Comparison of ENCODE assay signal across 38 mouse cellular contexts in the genomic region with DNA sequence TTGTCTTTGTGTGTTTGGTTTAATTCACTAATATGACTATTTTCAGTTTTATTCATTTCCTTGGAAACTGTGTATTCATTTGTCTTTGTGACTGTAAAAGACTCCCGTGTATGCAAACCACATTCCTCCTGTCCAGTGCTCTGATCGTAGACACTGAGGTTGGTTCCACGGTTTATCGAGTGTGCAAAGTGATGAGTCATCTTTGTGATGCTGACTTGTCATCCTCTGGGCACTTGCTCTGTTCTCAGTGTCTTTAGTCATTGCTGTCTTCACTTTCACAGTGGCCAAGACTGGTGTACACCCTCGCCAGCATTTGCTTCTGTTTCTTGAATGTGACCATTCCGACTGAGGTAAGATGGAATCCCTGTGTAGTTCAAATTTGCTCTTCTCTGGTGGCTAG. TPM values are rescaled to one million over a fixed set of nuclear protein-coding genes. Genes with fewer than 3 reads are reported as not detected.
DNase-seq lines count a peak whose midpoint lies in the region; ATAC-seq and TF ChIP-seq lines count a peak whose summit lies in the region.
"Had no signal": no experiment of that assay in that cellular context is flagged by ENCODE, and none has a peak within 500 bp of the region (broad histone marks: within the 10 kb centered on the region; RNA-seq: fewer than 3 reads in every experiment).

No protein-coding gene starts in this region.

- H3K9me3 ChIP-seq in liver, embryonic 14.5 days (ENCODE audit: control insufficient read depth, low read length), result no peaks in the 10 kb centered on the region
- no peaks in the 10 kb centered on the region for H3K9me3 ChIP-seq in CH12.LX (replicated peaks; ENCODE audit: low read length)
- no peaks in the 10 kb centered on the region for H3K9me3 ChIP-seq in embryonic facial prominence, embryonic 10.5 days
- H3K9me3 ChIP-seq: embryonic facial prominence, embryonic 13.5 days; forebrain, embryonic 13.5 days; heart, embryonic 12.5 days; hindbrain, embryonic 15.5 days; neural tube, embryonic 15.5 days had no signal

- TF ChIP-seq POLR2A in CH12.LX (IDR thresholded peaks at IDR 0.05; ENCODE audit: low read depth, low read length), result no peak
- TF ChIP-seq POLR2A in lung, adult 2 months (IDR thresholded peaks at IDR 0.05; ENCODE audit: borderline replicate concordance, extremely low read depth, low read depth, low read length), result no peak

- no peak overlapping the region for H3K27ac ChIP-seq in liver, embryonic 14.5 days
- no peak overlapping the region for H3K27ac ChIP-seq in CH12.LX (ENCODE audit: insufficient read depth, low read depth)
- no peak overlapping the region for H3K27ac ChIP-seq in embryonic facial prominence, embryonic 10.5 days (replicated peaks)
- H3K27ac ChIP-seq: embryonic facial prominence, embryonic 13.5 days; forebrain, embryonic 13.5 days; heart, adult 2 months; hindbrain, embryonic 15.5 days; kidney, postnatal 0 days; neural tube, embryonic 15.5 days had no signal

- H3K9ac ChIP-seq in liver, embryonic 14.5 days (replicated peaks), result no peak overlapping the region
- no peak overlapping the region for H3K9ac ChIP-seq in CH12.LX (ENCODE audit: insufficient read depth, low read depth)
- H3K9ac ChIP-seq: embryonic facial prominence, embryonic 13.5 days; forebrain, embryonic 13.5 days; heart, embryonic 12.5 days; hindbrain, embryonic 15.5 days; neural tube, embryonic 15.5 days had no signal

- TF ChIP-seq RAD21 in CH12.LX (IDR thresholded peaks at IDR 0.05; ENCODE audit: low read depth, low read length), result no peak

- no peak for ATAC-seq in liver, embryonic 14.5 days (ENCODE audit: insufficient read depth)
- ATAC-seq in megakaryocyte-erythroid progenitor cell, adult 5-6 weeks (replicated peaks; ENCODE audit: low FRiP score, low TSS enrichment, poor library complexity, severe bottlenecking), result no peak
- ATAC-seq: forebrain, embryonic 13.5 days; inflammation-experienced regulatory T-cells, adult 6 months had no signal

- DNase-seq in liver, embryonic 14.5 days (ENCODE audit: low read depth in 3 of 3, low spot score in 3 of 3), result peak in 2 of 3 experiments; percentile 4 to 13
- no peak for DNase-seq in liver
- DNase-seq in CH12.LX (ENCODE audit: extremely low read depth), result peak; percentile 70
- DNase-seq in brain, adult 2 months (ENCODE audit: low read depth, low spot score), result peak; percentile 25
- no peak for DNase-seq in embryonic facial prominence, embryonic 10.5 days (ENCODE audit: low spot score)
- no peak for DNase-seq in lung, adult 2 months
- DNase-seq: adrenal gland, adult 8-10 months; cerebellum, adult 11-12 months; cerebellum, adult 9-11 months; embryo, embryonic 11 days; gastrocnemius, postnatal 14 days; heart, adult 2 months; kidney, adult 8-10 months; kidney, postnatal 4 days; layer of hippocampus, adult 9-11 months; lung, postnatal 36 days; midbrain, embryonic 14.5 days; retina, postnatal 1 day; right cerebral cortex, postnatal 14 days had no signal

- in situ Hi-C loops in CH12.LX (cut with MboI; ENCODE audit: low pct_ligation_motif_present, low pct_unique_long_range_greater_than_20kb, low sequenced_read_pairs), result no loop called here

- H3K79me2 ChIP-seq in CH12.LX (replicated peaks; ENCODE audit: control insufficient read depth, extremely low read depth, insufficient read depth, poor library complexity, severe bottlenecking), result no peaks in the 10 kb centered on the region

- dilution Hi-C loops in CH12.LX (cut with MboI; ENCODE audit: extremely low pct_ligation_motif_present, extremely low pct_unique_long_range_greater_than_20kb, low sequenced_read_pairs), result no loop called here

- H3K4me3 ChIP-seq in liver, embryonic 14.5 days (ENCODE audit: insufficient read depth in 1 of 2, low read depth in 2 of 2, low read length in 2 of 2), result no peak overlapping the region
- no peak overlapping the region for H3K4me3 ChIP-seq in CH12.LX (replicated peaks in 1 of 3; ENCODE audit: low read depth in 2 of 3, low read length in 2 of 3, poor library complexity in 1 of 3)
- no peak overlapping the region for H3K4me3 ChIP-seq in embryonic facial prominence, embryonic 10.5 days
- no peak overlapping the region for H3K4me3 ChIP-seq in lung, adult 2 months (replicated peaks; ENCODE audit: extremely low read depth, low read depth, low read length)
- H3K4me3 ChIP-seq: embryonic facial prominence, embryonic 13.5 days; erythroblast, embryonic 14.5 days; forebrain, embryonic 13.5 days; heart, adult 2 months; heart, embryonic 12.5 days; hindbrain, embryonic 15.5 days; neural tube, embryonic 15.5 days had no signal

- WGBS in liver, embryonic 14.5 days (ENCODE audit: insufficient replicate concordance), result 43% methylated on average over 6 of the region's 6 CpGs
- 91% methylated on average over 6 of the region's 6 CpGs for WGBS in embryonic facial prominence, embryonic 10.5 days
- WGBS in lung, adult 2 months, result 59% methylated on average over 6 of the region's 6 CpGs

- H3K4me2 ChIP-seq in liver, embryonic 14.5 days (ENCODE audit: low read depth), result no peak overlapping the region
- peak overlapping the region; percentile 69; the same call in 1 of the 2 replicates for H3K4me2 ChIP-seq in CH12.LX (ENCODE audit: insufficient read depth, low read depth, poor library complexity, severe bottlenecking)
- H3K4me2 ChIP-seq: embryonic facial prominence, embryonic 13.5 days; forebrain, embryonic 13.5 days; heart, embryonic 12.5 days; hindbrain, embryonic 15.5 days; neural tube, embryonic 15.5 days had no signal

- TF ChIP-seq EP300 in liver, embryonic 14.5 days (IDR thresholded peaks at IDR 0.05; ENCODE audit: low read depth), result no peak
- no peak; the same call in 1 of the 2 replicates for TF ChIP-seq EP300 in CH12.LX (IDR thresholded peaks at IDR 0.05; ENCODE audit: low read length)

- H3K4me1 ChIP-seq in liver, embryonic 14.5 days (replicated peaks; ENCODE audit: control insufficient read depth in 2 of 2, insufficient read depth in 2 of 2, low read length in 1 of 2), result no peaks in the 10 kb centered on the region
- H3K4me1 ChIP-seq in CH12.LX (ENCODE audit: control insufficient read depth in 1 of 2, insufficient read depth in 2 of 2), result peaks cover 11 to 31% of the 10 kb centered on the region in 2 experiments
- H3K4me1 ChIP-seq in embryonic facial prominence, embryonic 10.5 days, result no peaks in the 10 kb centered on the region
- H3K4me1 ChIP-seq in lung, adult 2 months (ENCODE audit: control insufficient read depth, insufficient read depth, low read length), result no peaks in the 10 kb centered on the region
- H3K4me1 ChIP-seq: embryonic facial prominence, embryonic 13.5 days; heart, embryonic 12.5 days; hindbrain, embryonic 15.5 days; neural tube, embryonic 15.5 days had no signal

- H3K36me3 ChIP-seq in liver, embryonic 14.5 days (replicated peaks; ENCODE audit: control insufficient read depth, insufficient read depth, low read depth), result no peaks in the 10 kb centered on the region
- no peaks in the 10 kb centered on the region for H3K36me3 ChIP-seq in CH12.LX (replicated peaks in 1 of 2; ENCODE audit: control insufficient read depth in 1 of 2, insufficient read depth in 1 of 2, low read length in 1 of 2)
- H3K36me3 ChIP-seq in embryonic facial prominence, embryonic 10.5 days (replicated peaks), result no peaks in the 10 kb centered on the region
- H3K36me3 ChIP-seq: embryonic facial prominence, embryonic 13.5 days; heart, embryonic 12.5 days; hindbrain, embryonic 15.5 days; neural tube, embryonic 15.5 days had no signal

- TF ChIP-seq CTCF in liver, embryonic 14.5 days (IDR thresholded peaks at IDR 0.05; ENCODE audit: low read depth), result no peak
- TF ChIP-seq CTCF in CH12.LX (conservative IDR thresholded peaks at IDR 0.05 in 1 of 2, IDR thresholded peaks at IDR 0.05 in 1 of 2; ENCODE audit: low read depth in 2 of 2, low read length in 2 of 2), result no peak
- no peak for TF ChIP-seq CTCF in lung, adult 2 months (IDR thresholded peaks at IDR 0.05; ENCODE audit: insufficient read depth, low read length)

- no peaks in the 10 kb centered on the region for H3K27me3 ChIP-seq in liver, embryonic 14.5 days (ENCODE audit: control insufficient read depth, insufficient read depth, low read length)
- no peaks in the 10 kb centered on the region for H3K27me3 ChIP-seq in CH12.LX (replicated peaks)
- no peaks in the 10 kb centered on the region for H3K27me3 ChIP-seq in embryonic facial prominence, embryonic 10.5 days (replicated peaks; ENCODE audit: low read depth, poor library complexity, severe bottlenecking)
- H3K27me3 ChIP-seq: embryonic facial prominence, embryonic 13.5 days; forebrain, embryonic 13.5 days; heart, embryonic 12.5 days; hindbrain, embryonic 15.5 days; neural tube, embryonic 15.5 days had no signal

RNA-seq across cellular contexts. Expression of a gene that starts 7.9 kb away (rescaled TPM):
- not detected in 2 replicates for polyA plus RNA-seq in liver, embryonic 14.5 days (2012; rRNA removed)
- not detected in 2 replicates for polyA plus RNA-seq in liver, embryonic 14.5 days (2014; fragmentation: Nextera tagmentation; extraction: Ambion mirVana)
- total RNA-seq in CH12.LX (2012; rRNA removed), result not detected in 2 replicates
- total RNA-seq in CH12.LX (2014; rRNA removed), result not detected in 2 replicates
- polyA plus RNA-seq in CH12.LX (2012; ENCODE audit: insufficient read length, low read depth), result not detected in 2 replicates
- not detected in 2 replicates for polyA plus RNA-seq in embryonic facial prominence, embryonic 10.5 days (2016; fragmentation: Nextera tagmentation; extraction: Ambion mirVana)
- polyA plus RNA-seq in lung, adult 2 months (2012; rRNA removed), result not detected in 2 replicates
- not detected in 2 replicates for total RNA-seq in megakaryocyte-erythroid progenitor cell, adult 5-6 weeks (2014; fragmentation: Nextera tagmentation)
- not detected in 2 replicates for total RNA-seq in megakaryocyte-erythroid progenitor cell, adult 5-6 weeks (2017)
- total RNA-seq: adrenal gland, adult 8-10 months; gastrocnemius, postnatal 14 days; heart, adult 2 months; hematopoietic stem cell, adult 5-6 weeks; left cerebral cortex, postnatal 10 days; liver, adult 2 months had no signal
- polyA plus RNA-seq: embryonic facial prominence, embryonic 13.5 days; erythroblast, embryonic 14.5 days; forebrain, embryonic 13.5 days; heart, adult 2 months; heart, postnatal 0 days; hindbrain, embryonic 15.5 days; inflammation-experienced regulatory T-cells, adult 6 months; kidney, postnatal 0 days; limb, embryonic 11.5 days; liver, adult 2 months; liver, embryonic 16.5 days; lung, embryonic 16.5 days; midbrain, embryonic 14.5 days; neural tube, embryonic 15.5 days; small intestine, adult 2 months; stomach, embryonic 14.5 days; testis, adult 2 months had no signal

RNA-seq across cellular contexts. Expression of a gene that starts 11.1 kb away (rescaled TPM):
- not detected in 2 replicates for polyA plus RNA-seq in liver, embryonic 14.5 days (2012; rRNA removed)
- not detected in 2 replicates for polyA plus RNA-seq in liver, embryonic 14.5 days (2014; fragmentation: Nextera tagmentation; extraction: Ambion mirVana)
- total RNA-seq in CH12.LX (2012; rRNA removed), result 0.67 and 0.72 TPM in 2 replicates
- total RNA-seq in CH12.LX (2014; rRNA removed), result not detected in 2 replicates
- not detected in 2 replicates for polyA plus RNA-seq in CH12.LX (2012; ENCODE audit: insufficient read length, low read depth)
- polyA plus RNA-seq in embryonic facial prominence, embryonic 10.5 days (2016; fragmentation: Nextera tagmentation; extraction: Ambion mirVana), result 1.4 and 1.6 TPM in 2 replicates
- polyA plus RNA-seq in lung, adult 2 months (2012; rRNA removed), result 10.7 and 18.1 TPM in 2 replicates
- total RNA-seq in megakaryocyte-erythroid progenitor cell, adult 5-6 weeks (2014; fragmentation: Nextera tagmentation), result not detected in 2 replicates
- total RNA-seq in megakaryocyte-erythroid progenitor cell, adult 5-6 weeks (2017), result not detected in 2 replicates
- total RNA-seq: gastrocnemius, postnatal 14 days; heart, adult 2 months; hematopoietic stem cell, adult 5-6 weeks; liver, adult 2 months had no signal
- polyA plus RNA-seq: embryonic facial prominence, embryonic 13.5 days; erythroblast, embryonic 14.5 days; inflammation-experienced regulatory T-cells, adult 6 months; limb, embryonic 11.5 days; liver, adult 2 months had no signal

RNA-seq across cellular contexts. Expression of a gene that starts 17.7 kb away (rescaled TPM):
- not detected in 2 replicates for polyA plus RNA-seq in liver, embryonic 14.5 days (2012; rRNA removed)
- polyA plus RNA-seq in liver, embryonic 14.5 days (2014; fragmentation: Nextera tagmentation; extraction: Ambion mirVana), result not detected in 2 replicates
- total RNA-seq in CH12.LX (2012; rRNA removed) (not detected in 2 replicates), CH12.LX (2014; rRNA removed) (not detected in 2 replicates)
- not detected in 2 replicates for polyA plus RNA-seq in CH12.LX (2012; ENCODE audit: insufficient read length, low read depth)
- not detected in 2 replicates for polyA plus RNA-seq in embryonic facial prominence, embryonic 10.5 days (2016; fragmentation: Nextera tagmentation; extraction: Ambion mirVana)
- not detected in 2 replicates for polyA plus RNA-seq in lung, adult 2 months (2012; rRNA removed)
- total RNA-seq in megakaryocyte-erythroid progenitor cell, adult 5-6 weeks (2014; fragmentation: Nextera tagmentation), result not detected in 2 replicates
- total RNA-seq in megakaryocyte-erythroid progenitor cell, adult 5-6 weeks (2017), result not detected in 2 replicates
- total RNA-seq: adrenal gland, adult 8-10 months; gastrocnemius, postnatal 14 days; heart, adult 2 months; hematopoietic stem cell, adult 5-6 weeks; left cerebral cortex, postnatal 10 days; liver, adult 2 months had no signal
- polyA plus RNA-seq: embryonic facial prominence, embryonic 13.5 days; erythroblast, embryonic 14.5 days; forebrain, embryonic 13.5 days; heart, adult 2 months; heart, embryonic 12.5 days; heart, postnatal 0 days; hindbrain, embryonic 15.5 days; inflammation-experienced regulatory T-cells, adult 6 months; kidney, postnatal 0 days; limb, embryonic 11.5 days; liver, adult 2 months; liver, embryonic 16.5 days; lung, embryonic 16.5 days; midbrain, embryonic 14.5 days; neural tube, embryonic 15.5 days; small intestine, adult 2 months; stomach, embryonic 14.5 days; testis, adult 2 months had no signal

RNA-seq across cellular contexts. Expression of a gene that starts 24.2 kb away (rescaled TPM):
- not detected in 2 replicates for polyA plus RNA-seq in liver, embryonic 14.5 days (2012; rRNA removed)
- not detected in 2 replicates for polyA plus RNA-seq in liver, embryonic 14.5 days (2014; fragmentation: Nextera tagmentation; extraction: Ambion mirVana)
- 0.04 and 0.13 TPM in 2 replicates for total RNA-seq in CH12.LX (2012; rRNA removed)
- not detected in 2 replicates for total RNA-seq in CH12.LX (2014; rRNA removed)
- polyA plus RNA-seq in CH12.LX (2012; ENCODE audit: insufficient read length, low read depth), result 0.09 and 0.10 TPM in 2 replicates
- not detected in 2 replicates for polyA plus RNA-seq in embryonic facial prominence, embryonic 10.5 days (2016; fragmentation: Nextera tagmentation; extraction: Ambion mirVana)
- polyA plus RNA-seq in lung, adult 2 months (2012; rRNA removed), result not detected in 2 replicates
- total RNA-seq in megakaryocyte-erythroid progenitor cell, adult 5-6 weeks (2014; fragmentation: Nextera tagmentation), result not detected in 2 replicates
- total RNA-seq in megakaryocyte-erythroid progenitor cell, adult 5-6 weeks (2017), result not detected in 2 replicates
- total RNA-seq: adrenal gland, adult 8-10 months; gastrocnemius, postnatal 14 days; heart, adult 2 months; hematopoietic stem cell, adult 5-6 weeks; left cerebral cortex, postnatal 10 days; liver, adult 2 months had no signal
- polyA plus RNA-seq: embryonic facial prominence, embryonic 13.5 days; erythroblast, embryonic 14.5 days; forebrain, embryonic 13.5 days; heart, adult 2 months; heart, embryonic 12.5 days; hindbrain, embryonic 15.5 days; inflammation-experienced regulatory T-cells, adult 6 months; kidney, postnatal 0 days; limb, embryonic 11.5 days; liver, adult 2 months; liver, embryonic 16.5 days; lung, embryonic 16.5 days; midbrain, embryonic 14.5 days; neural tube, embryonic 15.5 days; small intestine, adult 2 months; stomach, embryonic 14.5 days had no signal

RNA-seq across cellular contexts. Expression of a gene that starts 38.1 kb away (rescaled TPM):
- not detected in 2 replicates for polyA plus RNA-seq in liver, embryonic 14.5 days (2012; rRNA removed)
- not detected in 2 replicates for polyA plus RNA-seq in liver, embryonic 14.5 days (2014; fragmentation: Nextera tagmentation; extraction: Ambion mirVana)
- total RNA-seq in CH12.LX (2012; rRNA removed) (not detected in 2 replicates), CH12.LX (2014; rRNA removed) (not detected in 2 replicates)
- polyA plus RNA-seq in CH12.LX (2012; ENCODE audit: insufficient read length, low read depth), result not detected in 2 replicates
- not detected in 2 replicates for polyA plus RNA-seq in embryonic facial prominence, embryonic 10.5 days (2016; fragmentation: Nextera tagmentation; extraction: Ambion mirVana)
- polyA plus RNA-seq in lung, adult 2 months (2012; rRNA removed), result not detected in 2 replicates
- total RNA-seq in megakaryocyte-erythroid progenitor cell, adult 5-6 weeks (2014; fragmentation: Nextera tagmentation), result not detected in 2 replicates
- total RNA-seq in megakaryocyte-erythroid progenitor cell, adult 5-6 weeks (2017), result not detected in 2 replicates
- total RNA-seq: adrenal gland, adult 8-10 months; gastrocnemius, postnatal 14 days; heart, adult 2 months; hematopoietic stem cell, adult 5-6 weeks; liver, adult 2 months had no signal
- polyA plus RNA-seq: embryonic facial prominence, embryonic 13.5 days; erythroblast, embryonic 14.5 days; forebrain, embryonic 13.5 days; heart, adult 2 months; heart, embryonic 12.5 days; heart, postnatal 0 days; inflammation-experienced regulatory T-cells, adult 6 months; kidney, postnatal 0 days; limb, embryonic 11.5 days; liver, adult 2 months; liver, embryonic 16.5 days; lung, embryonic 16.5 days; midbrain, embryonic 14.5 days; neural tube, embryonic 15.5 days; small intestine, adult 2 months; stomach, embryonic 14.5 days had no signal

Comparison
In these comparisons a context has a peak if more than half of its experiments do, and no peak if none do; other contexts are left out.
1. DNase-seq: peak in liver, embryonic 14.5 days (2 of 3), CH12.LX (single experiment) and brain, adult 2 months (single experiment); none in liver (single experiment), embryonic facial prominence, embryonic 10.5 days (single experiment) and lung, adult 2 months (single experiment).